Mouse (Mus musculus) forebrain, embryonic 12.5 days (tissue): ENCODE measurements around the gene Hdgfl2. TPM values are rescaled to one million over a fixed set of nuclear protein-coding genes. Genes with fewer than 3 reads are reported as not detected.

Source experiments
- ATAC-seq: fragments of 200-750 bp; cut with Nextera tagmentation; 2 replicates; pipeline ENCODE4 v1.8.0; 2017; ENCODE audit warnings: moderate TSS enrichment; ENCODE audit not compliant: low FRiP score
- H3K27ac ChIP-seq: fragments of 300-500 bp; sonication (generic); 2 replicates; pipeline ENCODE4 v1.5.1; 2016; ENCODE audit warnings: mild to moderate bottlenecking
- H3K27me3 ChIP-seq: fragments of 300-500 bp; sonication (generic); 2 replicates; pipeline ENCODE4 v1.6.1; 2016; ENCODE audit warnings: mild to moderate bottlenecking
- H3K36me3 ChIP-seq: fragments of 300-500 bp; sonication (generic); replicated peaks from 2 replicates; pipeline ENCODE4 v1.6.1; 2016; ENCODE audit warnings: mild to moderate bottlenecking
- H3K4me1 ChIP-seq: fragments of 300-500 bp; sonication (generic); 2 replicates; pipeline ENCODE4 v1.6.1; 2016
- H3K4me2 ChIP-seq: fragments of 300-500 bp; sonication (generic); 2 replicates; pipeline ENCODE4 v1.6.1; 2016; ENCODE audit warnings: mild to moderate bottlenecking, moderate library complexity
- H3K4me3 ChIP-seq: fragments of 300-500 bp; sonication (generic); replicated peaks from 2 replicates; pipeline ENCODE4 v1.5.1; 2016; ENCODE audit warnings: mild to moderate bottlenecking
- H3K9ac ChIP-seq: fragments of 300-500 bp; sonication (generic); 2 replicates; pipeline ENCODE4 v1.6.1; 2016; ENCODE audit warnings: mild to moderate bottlenecking
- H3K9me3 ChIP-seq: fragments of 300-500 bp; sonication (generic); 2 replicates; pipeline ENCODE4 v1.6.1; 2016
- WGBS: fragments of 180-500 bp; shearing (Covaris S2); methylation state at CpG from one replicate; pipeline ENCODE4 v1.1.7; 2016; 5-methylcytosine and 5-hydroxymethylcytosine counted together
- polyA plus RNA-seq: library from polyadenylated mRNA; unstranded; fragments of >200 nt; fragmentation: Nextera tagmentation; extraction: Ambion mirVana; gene quantifications from 2 replicates; pipeline ENCODE4 v1.2.1, GENCODE M21; 2016

Gene Hdgfl2
- polyA plus RNA-seq, 1 experiment from 2014 or later = 183 TPM

DNA sequence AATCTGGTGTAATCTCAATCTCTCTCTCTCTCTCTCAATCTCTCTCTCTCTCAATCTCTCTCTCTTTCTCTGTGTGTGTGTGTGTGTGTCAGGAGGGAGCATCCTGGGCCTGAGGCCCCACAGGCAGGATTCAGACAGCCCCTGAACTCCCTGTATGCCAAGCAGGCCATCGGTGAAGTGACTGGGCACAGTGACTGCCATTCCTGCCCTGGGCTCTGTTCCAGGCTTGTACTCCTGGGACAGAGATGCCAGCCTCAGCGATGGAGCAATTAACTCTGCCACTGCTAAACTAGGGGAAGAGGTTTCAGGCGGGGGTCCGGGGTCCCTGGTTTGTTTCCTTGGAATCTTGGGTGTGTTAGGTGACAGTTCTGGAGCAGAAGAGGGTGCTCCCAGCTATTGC lies 31.1 kb downstream of the Hdgfl2 start:
- H3K27me3 ChIP-seq = peaks cover 6% of the 10 kb centered on the region; the same call in 1 of the 2 replicates
- H3K27ac ChIP-seq = no peak overlapping the region
- no peak overlapping the region for H3K4me3 ChIP-seq
- H3K36me3 ChIP-seq = 0 out of 2 replicates have a peak, but pooled peaks cover 5% of the 10 kb centered on the region
- no peak for ATAC-seq
- H3K4me2 ChIP-seq = no peak overlapping the region
- H3K9me3 ChIP-seq = no peaks in the 10 kb centered on the region
- WGBS = 75% methylated on average over 4 of the region's 4 CpGs
- 0 out of 2 replicates have a peak, but pooled peaks cover 3% of the 10 kb centered on the region for H3K4me1 ChIP-seq
- H3K9ac ChIP-seq = no peak overlapping the region

DNA sequence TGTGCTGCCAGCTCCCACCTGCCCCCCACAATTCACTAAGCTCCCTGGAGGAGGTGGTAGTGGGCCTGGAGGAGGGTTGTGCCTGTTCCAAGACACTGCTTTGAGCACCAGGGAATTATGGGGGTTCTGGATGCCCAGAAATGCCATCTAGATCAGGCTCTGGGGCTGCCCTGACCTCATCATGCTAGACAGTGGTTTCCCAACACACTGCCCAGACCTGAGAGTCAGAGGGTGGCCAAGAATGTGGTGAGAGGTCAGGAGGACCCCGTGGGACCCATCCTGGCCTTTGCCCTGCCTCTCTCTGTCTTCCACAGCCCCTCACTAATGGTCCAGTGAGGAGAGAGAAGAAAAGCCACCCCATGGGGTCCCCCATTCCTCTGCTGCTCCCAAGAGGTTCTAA lies 31.6 kb downstream of the Hdgfl2 start:
- H3K27ac ChIP-seq = no peak overlapping the region
- no peaks in the 10 kb centered on the region for H3K9me3 ChIP-seq
- no peak overlapping the region for H3K4me2 ChIP-seq
- H3K9ac ChIP-seq = no peak overlapping the region
- no peak for ATAC-seq
- WGBS = 68% methylated on average over 1 of the region's 1 CpGs
- H3K36me3 ChIP-seq = 0 out of 2 replicates have a peak, but pooled peaks cover 5% of the 10 kb centered on the region
- 0 out of 2 replicates have a peak, but pooled peaks cover 3% of the 10 kb centered on the region for H3K4me1 ChIP-seq
- no peak overlapping the region for H3K4me3 ChIP-seq
- peaks cover 10% of the 10 kb centered on the region; the same call in 1 of the 2 replicates for H3K27me3 ChIP-seq

DNA sequence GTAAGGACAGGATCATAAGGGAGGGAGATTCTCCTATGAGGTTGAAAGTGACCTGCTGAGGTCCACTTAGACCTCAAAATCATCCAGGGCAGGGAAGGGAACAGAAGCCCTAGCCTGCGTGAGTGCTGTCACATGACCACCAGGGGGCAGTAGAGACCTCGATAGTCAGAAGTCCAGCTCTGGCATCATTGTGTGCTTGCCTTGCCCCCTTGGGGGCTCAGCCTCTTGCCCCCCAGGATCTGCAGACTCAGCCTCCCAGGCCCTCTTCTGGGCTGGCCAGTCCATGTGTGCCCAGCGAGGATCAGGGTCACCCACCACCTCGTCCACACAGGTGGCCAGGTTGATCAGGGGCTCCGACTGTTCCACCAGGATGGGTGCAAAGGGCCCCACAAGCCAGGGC lies 32.4 kb downstream of the Hdgfl2 start:
- Histone ChIP-seq H3K27me3 (peaks cover 18% of the 10 kb centered on the region), H3K9ac (no peak overlapping the region), H3K9me3 (no peaks in the 10 kb centered on the region), H3K27ac (no peak overlapping the region), H3K4me1 (0 out of 2 replicates have a peak, but pooled peaks cover 3% of the 10 kb centered on the region), H3K4me2 (no peak overlapping the region), H3K4me3 (no peak overlapping the region), H3K36me3 (0 out of 2 replicates have a peak, but pooled peaks cover 5% of the 10 kb centered on the region)
- ATAC-seq = peak; percentile 42; the same call in 1 of the 2 replicates
- WGBS = 45% methylated on average over 5 of the region's 5 CpGs

DNA sequence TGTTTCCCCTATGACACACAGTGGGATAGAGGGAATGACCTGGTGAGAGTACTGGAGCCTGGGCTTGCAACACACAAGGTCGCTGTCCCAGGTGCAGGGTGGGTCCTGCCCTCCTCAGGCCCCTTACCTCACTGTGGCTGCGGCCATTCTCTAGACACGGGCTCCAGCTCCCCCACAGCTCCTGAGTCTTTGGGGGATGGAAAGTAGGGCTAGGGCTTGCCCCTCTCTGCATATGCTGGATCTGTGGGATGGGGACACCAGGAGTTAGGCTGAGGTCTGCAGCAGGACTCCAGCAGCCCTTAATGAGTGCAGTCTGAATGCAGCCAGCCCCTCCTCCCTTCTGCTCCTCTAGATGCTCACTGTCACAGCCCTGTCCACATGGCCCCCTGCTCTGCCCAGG lies 33.3 kb downstream of the Hdgfl2 start:
- Histone ChIP-seq H3K36me3 (0 out of 2 replicates have a peak, but pooled peaks cover 5% of the 10 kb centered on the region), H3K4me1 (peaks cover 8% of the 10 kb centered on the region), H3K27me3 (peaks cover 26% of the 10 kb centered on the region), H3K9ac (no peak overlapping the region), H3K9me3 (no peaks in the 10 kb centered on the region), H3K4me2 (no peak overlapping the region), H3K27ac (no peak overlapping the region), H3K4me3 (no peak overlapping the region)
- 65% methylated on average over 3 of the region's 3 CpGs for WGBS
- ATAC-seq = no peak

DNA sequence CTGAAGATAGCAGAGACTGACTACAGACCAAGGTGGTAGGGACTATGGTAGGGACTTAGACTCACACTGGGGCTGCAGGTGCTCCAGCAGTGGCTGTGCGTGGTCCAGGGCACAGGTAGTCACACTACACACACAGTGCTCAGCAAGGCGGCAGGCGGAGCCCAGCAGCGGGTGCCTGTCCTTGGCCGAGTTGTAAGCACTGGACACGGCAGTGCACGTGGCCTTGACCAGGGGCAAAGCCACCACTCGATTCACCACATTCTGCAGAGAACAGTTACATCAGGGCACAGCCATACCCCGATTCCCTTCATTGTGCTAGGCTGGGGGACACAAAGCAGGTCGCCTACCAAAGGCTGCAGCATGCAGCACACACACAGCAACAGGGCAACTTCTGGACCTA lies 36.8 kb downstream of the Hdgfl2 start:
- 82% methylated on average over 10 of the region's 10 CpGs for WGBS
- ATAC-seq = no peak
- Histone ChIP-seq H3K4me2 (no peak overlapping the region), H3K9me3 (no peaks in the 10 kb centered on the region), H3K36me3 (no peaks in the 10 kb centered on the region), H3K4me1 (peaks cover 15% of the 10 kb centered on the region), H3K27ac (no peak overlapping the region), H3K27me3 (peaks cover 58% of the 10 kb centered on the region), H3K4me3 (no peak overlapping the region), H3K9ac (no peak overlapping the region)

GRCm38 (mm10) chr17:56117251-56117710 lies 37.8 kb downstream of the Hdgfl2 start, which contains the start of gene Plin5:
Plin5 (minus strand) TSS chr17:56117596.
- ATAC-seq = peak; percentile 42; the same call in 1 of the 2 replicates
- Histone ChIP-seq H3K9ac (no peak within 1 kb of the TSS), H3K27ac (no peak within 1 kb of the TSS), H3K9me3 (peaks cover 2% of the 10 kb centered on the region; the same call in 1 of the 2 replicates), H3K4me3 (peak within 1 kb of the TSS; percentile 27), H3K4me1 (peaks cover 15% of the 10 kb centered on the region), H3K36me3 (no peaks in the 10 kb centered on the region), H3K4me2 (peak within 1 kb of the TSS; percentile 52), H3K27me3 (peaks cover 69% of the 10 kb centered on the region)
- WGBS = 2% methylated on average over 27 of the region's 27 CpGs

- Histone ChIP-seq H3K9ac (no peak overlapping the region), H3K9me3 (peaks cover 9% of the 10 kb centered on the region), H3K27me3 (peaks cover 90% of the 10 kb centered on the region), H3K36me3 (no peaks in the 10 kb centered on the region), H3K4me3 (no peak overlapping the region), H3K27ac (no peak overlapping the region), H3K4me1 (peaks cover 17% of the 10 kb centered on the region), H3K4me2 (no peak overlapping the region)
- 53% methylated on average over 12 of the region's 12 CpGs for WGBS
- no peak for ATAC-seq
These were observed 40.0 kb downstream of the Hdgfl2 start for GRCm38 (mm10) chr17:56119431-56119830.

GRCm38 (mm10) chr17:56119981-56120880 lies 40.8 kb downstream of the Hdgfl2 start:
- H3K9ac ChIP-seq = no peak overlapping the region
- peaks cover 21% of the 10 kb centered on the region for H3K4me1 ChIP-seq
- H3K36me3 ChIP-seq = no peaks in the 10 kb centered on the region
- no peak overlapping the region for H3K27ac ChIP-seq
- H3K9me3 ChIP-seq = peaks cover 9% of the 10 kb centered on the region
- peaks cover 95% of the 10 kb centered on the region for H3K27me3 ChIP-seq
- WGBS = 9% methylated on average over 66 of the region's 66 CpGs
- ATAC-seq = no peak
- H3K4me2 ChIP-seq = 0 out of 2 replicates have a peak overlapping the region, but pooled peaks have one; percentile 13
- H3K4me3 ChIP-seq = no peak overlapping the region; the same call in 1 of the 2 replicates

DNA sequence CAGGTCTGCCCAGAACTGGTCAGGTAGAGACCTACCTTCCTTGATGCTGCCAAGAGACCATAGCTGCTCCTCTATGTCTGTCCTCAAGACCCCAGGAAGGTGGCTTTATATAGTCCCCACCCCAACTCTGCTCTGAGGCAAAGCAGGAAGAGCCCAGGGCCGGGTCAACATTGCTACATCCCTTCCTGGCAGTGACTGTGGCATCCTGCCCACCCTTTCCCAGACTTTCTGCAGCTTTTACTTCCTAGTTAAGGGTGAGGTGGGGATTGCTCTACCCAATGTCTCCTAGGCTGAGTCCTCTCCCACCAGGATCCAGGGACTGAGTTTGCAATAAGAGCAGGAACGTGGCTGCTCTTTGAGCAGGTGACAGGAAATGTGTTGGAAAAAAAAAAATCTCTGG lies 42.4 kb downstream of the Hdgfl2 start, which contains the start of gene Lrg1:
Gene Lrg1 (minus strand): TSS at position 176 of the 400 bp plus-strand sequence.
- Histone ChIP-seq H3K4me3 (no peak within 1 kb of the TSS), H3K27ac (no peak within 1 kb of the TSS), H3K9me3 (peaks cover 9% of the 10 kb centered on the region), H3K9ac (no peak within 1 kb of the TSS), H3K36me3 (0 out of 2 replicates have a peak, but pooled peaks cover 4% of the 10 kb centered on the region), H3K4me2 (no peak within 1 kb of the TSS), H3K27me3 (peaks cover 90% of the 10 kb centered on the region), H3K4me1 (peaks cover 21% of the 10 kb centered on the region)
- WGBS = 46% methylated on average over 2 of the region's 2 CpGs
- no peak for ATAC-seq

DNA sequence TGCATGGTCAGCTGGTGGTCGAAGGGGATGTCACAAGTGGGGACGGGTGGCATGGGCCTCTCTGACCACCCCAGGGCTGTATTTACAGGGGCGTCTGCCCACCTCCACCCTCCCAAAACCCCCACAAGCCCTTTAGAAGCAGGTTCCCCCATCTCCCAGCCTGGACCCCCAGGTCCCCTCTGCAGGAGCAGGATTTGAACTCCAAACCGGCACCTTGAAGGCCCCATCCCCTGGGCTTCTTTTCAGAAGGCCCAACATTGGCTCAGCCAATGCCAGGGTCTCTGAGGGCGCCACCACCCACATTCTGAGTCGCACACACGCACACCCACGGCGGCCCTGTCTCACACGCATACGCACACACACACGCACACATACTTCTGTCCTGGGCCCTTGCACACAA lies 43.7 kb downstream of the Hdgfl2 start:
- ATAC-seq = no peak
- Histone ChIP-seq H3K4me3 (no peak overlapping the region), H3K9me3 (peaks cover 9% of the 10 kb centered on the region), H3K4me1 (peaks cover 16% of the 10 kb centered on the region), H3K4me2 (no peak overlapping the region), H3K27ac (no peak overlapping the region), H3K9ac (no peak overlapping the region), H3K36me3 (peaks cover 4% of the 10 kb centered on the region; the same call in 1 of the 2 replicates), H3K27me3 (peaks cover 86% of the 10 kb centered on the region)
- WGBS = 94% methylated on average over 12 of the region's 12 CpGs

- H3K9ac ChIP-seq = peak overlapping the region; percentile 22
- 53% methylated on average over 59 of the region's 59 CpGs for WGBS
- peak overlapping the region; percentile 36 for H3K4me3 ChIP-seq
- 0 out of 2 replicates have a peak, but pooled peaks have one; percentile 9 for ATAC-seq
- H3K9me3 ChIP-seq = peaks cover 9% of the 10 kb centered on the region
- H3K27ac ChIP-seq = no peak overlapping the region
- H3K36me3 ChIP-seq = peaks cover 4% of the 10 kb centered on the region; the same call in 1 of the 2 replicates
- peaks cover 16% of the 10 kb centered on the region for H3K4me1 ChIP-seq
- peak overlapping the region; percentile 57 for H3K4me2 ChIP-seq
- H3K27me3 ChIP-seq = peaks cover 80% of the 10 kb centered on the region
These were observed 44.4 kb downstream of the Hdgfl2 start for GRCm38 (mm10) chr17:56123681-56124340.
